Mouse (Mus musculus) adrenal gland, postnatal 36 days (tissue): Measurements from ENCODE around the gene 4930590J08Rik. TPM values are rescaled to one million over a fixed set of nuclear protein-coding genes. Genes with fewer than 3 reads are reported as not detected.
"Not testable (repeated sequence)": the region's sequence is repeated elsewhere in the genome, so short reads cannot be mapped to it uniquely, and the experiment has no call there.

ENCODE experiments used
- DNase-seq, 2 experiments: peaks; one replicate each; pipeline ENCODE4 v3.0.0; 2021; ENCODE audit warnings: mixed read lengths in 1 of 2
- long read RNA-seq, 2 experiments: library from polyadenylated mRNA; stranded (forward); transcript quantifications; one replicate each; pipeline ENCODE4 v2.0.0; 2021; ENCODE audit warnings: borderline sequencing depth in 2 of 2
- total RNA-seq, 2 experiments: library from RNA; stranded (reverse); gene quantifications; 2 replicates each; pipeline ENCODE4 v1.2.3; 2021

4930590J08Rik gene
- 1 to 10 TPM; 2.0 to 3.2 TPM for total RNA-seq
- long read RNA-seq, experiment 1, result 0 reads
- long read RNA-seq, experiment 2, result 0 reads

- DNase-seq, result not testable (repeated sequence)
Observed at GRCm38 (mm10) chr6:91902509-91902908, at the start of gene 4930590J08Rik. 4930590J08Rik (plus strand) TSS chr6:91902809.

- DNase-seq, result no peak
Observed at GRCm38 (mm10) chr6:91858339-91858738, 44.3 kb upstream of the 4930590J08Rik start.

GRCm38 (mm10) chr6:91862848-91863247 lies 39.8 kb upstream of the 4930590J08Rik start:
- no peak for DNase-seq

- DNase-seq, result no peak
Observed at GRCm38 (mm10) chr6:91864595-91864994, 38.0 kb upstream of the 4930590J08Rik start.

GRCm38 (mm10) chr6:91865601-91866000 lies 37.0 kb upstream of the 4930590J08Rik start:
- no peak for DNase-seq

GRCm38 (mm10) chr6:91868091-91868490 lies 34.5 kb upstream of the 4930590J08Rik start:
- peak; percentile 70 to 78 for DNase-seq

GRCm38 (mm10) chr6:91872781-91873180 lies 29.8 kb upstream of the 4930590J08Rik start:
- peak; percentile 57 to 66 for DNase-seq

- DNase-seq, result peak; percentile 93 to 94
Observed at GRCm38 (mm10) chr6:91877885-91878651, 24.5 kb upstream of the 4930590J08Rik start, which contains the start of gene Ccdc174. Ccdc174 (plus strand) TSS chr6:91878053.

GRCm38 (mm10) chr6:91883859-91884258 lies 18.8 kb upstream of the 4930590J08Rik start:
- DNase-seq, result no peak

GRCm38 (mm10) chr6:91889255-91889906 lies 13.2 kb upstream of the 4930590J08Rik start:
- no peak for DNase-seq

GRCm38 (mm10) chr6:91890615-91891014 lies 12.0 kb upstream of the 4930590J08Rik start:
- DNase-seq, result no peak

- peak; percentile 66 to 69 for DNase-seq
Observed at GRCm38 (mm10) chr6:91891776-91892175, 10.8 kb upstream of the 4930590J08Rik start.

GRCm38 (mm10) chr6:91896783-91897182 lies 5.8 kb upstream of the 4930590J08Rik start:
- DNase-seq, result no peak

- DNase-seq, result peak; percentile 83 to 87
Observed at GRCm38 (mm10) chr6:91901505-91901904, 1.1 kb upstream of the 4930590J08Rik start.

GRCm38 (mm10) chr6:91914011-91914410 lies 11.4 kb downstream of the 4930590J08Rik start:
- DNase-seq, result no peak

GRCm38 (mm10) chr6:91917286-91917685 lies 14.7 kb downstream of the 4930590J08Rik start:
- DNase-seq, result no peak

- DNase-seq, result no peak
Observed at GRCm38 (mm10) chr6:91917716-91918115, 15.1 kb downstream of the 4930590J08Rik start.

GRCm38 (mm10) chr6:91931231-91931630 lies 28.6 kb downstream of the 4930590J08Rik start:
- DNase-seq, result peak; percentile 48 to 68

- no peak for DNase-seq
Observed at GRCm38 (mm10) chr6:91938491-91938890, 35.9 kb downstream of the 4930590J08Rik start.

- no peak for DNase-seq
Observed at GRCm38 (mm10) chr6:91948426-91948825, 45.8 kb downstream of the 4930590J08Rik start.

- DNase-seq, result not testable (repeated sequence)
Observed at GRCm38 (mm10) chr6:91958015-91958414, 55.4 kb downstream of the 4930590J08Rik start.

- DNase-seq, result peak; percentile 30 to 55
Observed at GRCm38 (mm10) chr6:91960028-91960811, 57.6 kb downstream of the 4930590J08Rik start.
